ENCODE assay signal across 21 mouse cellular contexts in genomic region chr10:98650533-98650932, GRCm38 (mm10).
DNase-seq lines count a peak whose midpoint lies in the region; ATAC-seq and TF ChIP-seq lines count a peak whose summit lies in the region.
"Had no signal": no experiment of that assay in that cellular context is flagged by ENCODE, and none has a peak within 500 bp of the region (broad histone marks: within the 10 kb centered on the region; RNA-seq: fewer than 3 reads in every experiment).

No protein-coding gene starts in this region.

- no peaks in the 10 kb centered on the region for H3K4me1 ChIP-seq in lung, embryonic 14.5 days (ENCODE audit: insufficient read depth)
- H3K4me1 ChIP-seq in lung, embryonic 16.5 days (replicated peaks; ENCODE audit: control insufficient read depth, insufficient read depth, low read length): peaks cover 5% of the 10 kb centered on the region; the same call in 1 of the 2 replicates
- no peaks in the 10 kb centered on the region for H3K4me1 ChIP-seq in midbrain, embryonic 11.5 days (ENCODE audit: control insufficient read depth, insufficient read depth, low read length)
- peaks cover 9% of the 10 kb centered on the region for H3K4me1 ChIP-seq in midbrain, embryonic 14.5 days (ENCODE audit: control insufficient read depth, insufficient read depth, low read length)
- H3K4me1 ChIP-seq: embryonic facial prominence, embryonic 13.5 days; embryonic facial prominence, embryonic 15.5 days; forebrain, embryonic 10.5 days had no signal

- 60% methylated on average over 4 of the region's 4 CpGs for WGBS in lung, embryonic 14.5 days
- WGBS in lung, embryonic 16.5 days: 52% methylated on average over 4 of the region's 4 CpGs
- 94% methylated on average over 4 of the region's 4 CpGs for WGBS in midbrain, embryonic 11.5 days
- 92% methylated on average over 4 of the region's 4 CpGs for WGBS in midbrain, embryonic 14.5 days

- no peak for TF ChIP-seq CTCF in lung, embryonic 14.5 days (IDR thresholded peaks at IDR 0.05; ENCODE audit: low read depth)

- no peak overlapping the region for H3K9ac ChIP-seq in lung, embryonic 14.5 days
- no peak overlapping the region for H3K9ac ChIP-seq in lung, embryonic 16.5 days (ENCODE audit: low read length)
- no peak overlapping the region for H3K9ac ChIP-seq in midbrain, embryonic 11.5 days (ENCODE audit: low read length)
- H3K9ac ChIP-seq in midbrain, embryonic 14.5 days (replicated peaks; ENCODE audit: low read length): no peak overlapping the region
- H3K9ac ChIP-seq: embryonic facial prominence, embryonic 13.5 days; embryonic facial prominence, embryonic 15.5 days; forebrain, embryonic 12.5 days had no signal

- no peaks in the 10 kb centered on the region for H3K9me3 ChIP-seq in lung, embryonic 14.5 days (ENCODE audit: low read depth, low read length)
- no peaks in the 10 kb centered on the region for H3K9me3 ChIP-seq in lung, embryonic 16.5 days (ENCODE audit: control insufficient read depth, low read length)
- H3K9me3 ChIP-seq in midbrain, embryonic 11.5 days (ENCODE audit: control insufficient read depth, low read length): no peaks in the 10 kb centered on the region
- no peaks in the 10 kb centered on the region for H3K9me3 ChIP-seq in midbrain, embryonic 14.5 days (ENCODE audit: control insufficient read depth, low read length)
- H3K9me3 ChIP-seq: embryonic facial prominence, embryonic 13.5 days; embryonic facial prominence, embryonic 15.5 days; forebrain, embryonic 10.5 days; forebrain, embryonic 12.5 days had no signal

- H3K27me3 ChIP-seq in lung, embryonic 14.5 days (ENCODE audit: insufficient read depth, low read length): no peaks in the 10 kb centered on the region
- H3K27me3 ChIP-seq in lung, embryonic 16.5 days (ENCODE audit: control insufficient read depth, insufficient read depth, low read depth, low read length): no peaks in the 10 kb centered on the region
- no peaks in the 10 kb centered on the region for H3K27me3 ChIP-seq in midbrain, embryonic 11.5 days (ENCODE audit: control insufficient read depth, insufficient read depth, low read length)
- H3K27me3 ChIP-seq in midbrain, embryonic 14.5 days (ENCODE audit: control insufficient read depth, insufficient read depth, low read length): no peaks in the 10 kb centered on the region
- H3K27me3 ChIP-seq: embryonic facial prominence, embryonic 13.5 days; embryonic facial prominence, embryonic 15.5 days; forebrain, embryonic 12.5 days had no signal

- H3K4me3 ChIP-seq in lung, embryonic 14.5 days (ENCODE audit: low read depth, low read length): no peak overlapping the region
- no peak overlapping the region for H3K4me3 ChIP-seq in lung, embryonic 16.5 days (ENCODE audit: low read length)
- H3K4me3 ChIP-seq in midbrain, embryonic 11.5 days (ENCODE audit: low read depth, low read length): no peak overlapping the region
- no peak overlapping the region for H3K4me3 ChIP-seq in midbrain, embryonic 14.5 days (replicated peaks; ENCODE audit: low read depth, low read length)
- H3K4me3 ChIP-seq: embryonic facial prominence, embryonic 13.5 days; embryonic facial prominence, embryonic 15.5 days; erythroblast, embryonic 14.5 days; forebrain, embryonic 10.5 days; forebrain, embryonic 12.5 days had no signal

- H3K36me3 ChIP-seq in lung, embryonic 14.5 days (ENCODE audit: insufficient read depth): no peaks in the 10 kb centered on the region
- H3K36me3 ChIP-seq in lung, embryonic 16.5 days (ENCODE audit: control insufficient read depth, insufficient read depth, low read length): no peaks in the 10 kb centered on the region
- no peaks in the 10 kb centered on the region for H3K36me3 ChIP-seq in midbrain, embryonic 11.5 days (ENCODE audit: control insufficient read depth, insufficient read depth, low read length)
- H3K36me3 ChIP-seq in midbrain, embryonic 14.5 days (ENCODE audit: control insufficient read depth, insufficient read depth, low read length): no peaks in the 10 kb centered on the region
- H3K36me3 ChIP-seq: embryonic facial prominence, embryonic 13.5 days; embryonic facial prominence, embryonic 15.5 days; forebrain, embryonic 10.5 days; forebrain, embryonic 12.5 days had no signal

- no peak overlapping the region for H3K27ac ChIP-seq in lung, embryonic 14.5 days (ENCODE audit: low read depth)
- peak overlapping the region; percentile 63 for H3K27ac ChIP-seq in lung, embryonic 16.5 days (ENCODE audit: low read length)
- no peak overlapping the region for H3K27ac ChIP-seq in midbrain, embryonic 11.5 days (ENCODE audit: low read depth, low read length)
- no peak overlapping the region for H3K27ac ChIP-seq in midbrain, embryonic 14.5 days (replicated peaks; ENCODE audit: low read depth, low read length)
- H3K27ac ChIP-seq: embryonic facial prominence, embryonic 13.5 days; embryonic facial prominence, embryonic 15.5 days; forebrain, embryonic 10.5 days; forebrain, embryonic 12.5 days had no signal

- peak; percentile 74; the same call in 1 of the 2 replicates for ATAC-seq in lung, embryonic 14.5 days (ENCODE audit: insufficient read depth)
- peak; percentile 82 for ATAC-seq in lung, embryonic 16.5 days (ENCODE audit: low read depth)
- ATAC-seq in midbrain, embryonic 11.5 days (ENCODE audit: low FRiP score): no peak
- ATAC-seq in midbrain, embryonic 14.5 days (ENCODE audit: low FRiP score, low TSS enrichment): no peak
- ATAC-seq: forebrain, embryonic 14.5 days had no signal

- peak; percentile 50 for DNase-seq in lung, embryonic 14.5 days
- no peak for DNase-seq in lung, postnatal 36 days
- DNase-seq in lung, postnatal 10 days: no peak
- peak; percentile 21 for DNase-seq in midbrain, embryonic 11.5 days (ENCODE audit: low spot score, missing footprints)
- no peak for DNase-seq in midbrain, embryonic 14.5 days
- DNase-seq: adrenal gland, postnatal 10 days; adrenal gland, postnatal 25 days; cerebellum, adult 11 months; cerebellum, adult 18-20 months; cerebellum, adult 8-10 months; cerebellum, adult 9-11 months; cerebellum, postnatal 14 days; cerebellum, postnatal 36 days; embryo, embryonic 11 days had no signal

- H3K4me2 ChIP-seq in lung, embryonic 14.5 days: no peak overlapping the region
- no peak overlapping the region for H3K4me2 ChIP-seq in lung, embryonic 16.5 days (ENCODE audit: low read depth, low read length)
- H3K4me2 ChIP-seq in midbrain, embryonic 11.5 days: no peak overlapping the region
- no peak overlapping the region for H3K4me2 ChIP-seq in midbrain, embryonic 14.5 days (ENCODE audit: low read length)
- H3K4me2 ChIP-seq: embryonic facial prominence, embryonic 13.5 days; embryonic facial prominence, embryonic 15.5 days; forebrain, embryonic 12.5 days had no signal

Comparison
In these comparisons a context has a peak if more than half of its experiments do, and no peak if none do; other contexts are left out.
1. DNase-seq: peak in lung, embryonic 14.5 days (single experiment) and midbrain, embryonic 11.5 days (single experiment); none in lung, postnatal 36 days (single experiment), lung, postnatal 10 days (single experiment) and midbrain, embryonic 14.5 days (single experiment).
2. ATAC-seq: peak in lung, embryonic 14.5 days (single experiment) and lung, embryonic 16.5 days (single experiment); none in midbrain, embryonic 11.5 days (single experiment) and midbrain, embryonic 14.5 days (single experiment).